Mouse (Mus musculus) cerebellum, adult 2 months (tissue): ENCODE results near the gene Jund.

Experiments
- CTCF ChIP-seq: fragments of 200-500 bp; IDR thresholded peaks from 2 replicates; pipeline ENCODE4 v1.5.1; 2011; ENCODE audit warnings: low read depth, mild to moderate bottlenecking, control low read depth, low read length, moderate library complexity, borderline replicate concordance; ENCODE audit not compliant: insufficient read depth
- POLR2A ChIP-seq: fragments of 200-500 bp; IDR thresholded peaks from 2 replicates; pipeline ENCODE4 v1.6.1; 2011; ENCODE audit warnings: low read length, control low read depth, borderline replicate concordance; ENCODE audit not compliant: insufficient read depth

DNA sequence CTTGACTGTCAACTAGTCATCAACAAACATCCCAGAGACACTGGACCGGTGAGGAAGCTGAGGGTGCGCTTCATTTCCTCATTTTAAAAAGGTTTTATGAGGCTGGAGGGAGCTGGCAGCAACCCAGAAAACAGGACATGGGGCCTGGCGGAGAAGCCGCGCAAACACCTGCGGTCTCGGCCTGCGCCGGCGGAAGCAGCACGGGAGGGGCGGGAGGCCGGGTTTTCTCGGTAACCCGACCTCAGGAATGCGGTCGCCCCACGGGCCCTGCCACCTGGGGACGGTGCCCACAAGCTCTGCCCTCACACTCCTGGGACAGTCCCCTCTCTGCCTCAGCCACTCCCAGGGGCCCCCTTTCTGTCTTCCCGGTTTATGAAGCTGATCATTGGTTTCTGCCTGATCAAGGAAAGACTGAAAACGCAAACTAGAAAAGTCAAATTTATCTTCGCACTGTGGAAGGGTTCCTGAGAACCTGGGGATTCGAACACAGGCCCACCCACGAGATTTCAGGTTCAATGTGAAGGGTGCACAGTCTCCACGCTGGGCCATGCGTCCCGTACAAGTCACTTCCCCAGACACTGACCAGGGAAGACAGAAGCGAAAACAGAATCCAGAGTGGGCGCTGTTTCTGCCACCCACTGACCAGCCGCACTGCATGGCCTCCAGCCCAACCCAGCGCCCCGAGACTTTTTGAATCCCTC is 3.3 kb upstream of the Jund start:
- TF ChIP-seq CTCF (no peak), POLR2A (no peak)
